Mouse (Mus musculus) liver, embryonic 14.5 days (tissue): Measurements from ENCODE around the gene Afg1l.

Source experiments
- CTCF ChIP-seq: IDR thresholded peaks from 2 replicates; pipeline ENCODE4 v1.5.1; 2016; ENCODE audit warnings: antibody characterized with exemption, low read depth, control low read depth
- EP300 ChIP-seq: IDR thresholded peaks from 2 replicates; pipeline ENCODE4 v1.6.1; 2016; ENCODE audit warnings: antibody characterized with exemption, low read depth

DNA sequence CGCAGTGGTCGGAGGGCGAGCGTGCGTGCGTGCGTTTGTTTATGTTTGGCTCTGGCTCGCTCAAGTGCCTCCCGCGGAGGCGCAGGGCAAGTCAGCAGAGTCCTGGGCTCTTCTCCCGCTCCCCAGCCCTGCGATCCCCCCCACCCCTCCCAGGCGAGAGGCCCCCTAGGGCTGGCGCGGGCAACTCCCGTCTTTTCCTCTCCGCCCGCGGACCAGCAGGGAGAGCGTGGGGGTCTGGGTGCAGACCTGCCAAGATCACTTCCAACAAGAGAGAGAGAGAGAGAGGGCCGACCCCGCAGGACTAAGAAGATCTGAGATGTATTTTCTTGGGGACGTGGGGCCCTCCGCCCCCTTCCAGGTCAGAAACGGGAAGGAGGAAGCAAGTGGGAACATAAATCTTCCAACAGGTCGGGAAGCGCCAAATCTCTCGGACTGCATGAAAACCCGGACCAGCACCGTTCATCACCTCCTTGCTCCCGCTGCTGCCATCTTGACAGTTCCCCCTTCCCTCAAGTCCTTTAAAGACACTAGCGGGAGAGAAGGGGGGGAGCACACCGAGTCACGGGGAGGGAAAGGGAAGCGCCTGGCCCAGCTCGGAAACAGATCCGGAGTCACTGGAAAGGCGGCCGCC is 202.4 kb downstream of the Afg1l start:
- TF ChIP-seq CTCF = no peak; the same call in 1 of the 2 replicates
- TF ChIP-seq EP300 = no peak
